Mouse (Mus musculus) liver, adult 2 months (tissue): ENCODE data around the gene Gpr137. TPM values are rescaled to one million over a fixed set of nuclear protein-coding genes. Genes with fewer than 3 reads are reported as not detected.

Experiments used
- DNase-seq: peaks from one replicate; pipeline ENCODE4 v3.0.0-alpha.2; 2011; ENCODE audit warnings: low read depth, low spot score; ENCODE audit errors: extremely low read depth
- H3K27ac ChIP-seq: fragments of 200-500 bp; replicated peaks from 2 replicates; pipeline ENCODE4 v1.5.1; 2012; ENCODE audit warnings: low read depth, mild to moderate bottlenecking, control low read depth, inconsistent platforms, low read length; ENCODE audit not compliant: insufficient read depth
- H3K27me3 ChIP-seq: fragments of 200-500 bp; 2 replicates; pipeline ENCODE4 v1.6.1; 2012; ENCODE audit warnings: mild to moderate bottlenecking, moderate library complexity, low read length, inconsistent platforms; ENCODE audit not compliant: control insufficient read depth, insufficient read depth
- H3K36me3 ChIP-seq: fragments of 200-500 bp; 2 replicates; pipeline ENCODE4 v1.6.1; 2012; ENCODE audit warnings: low read length, inconsistent platforms; ENCODE audit not compliant: control insufficient read depth, insufficient read depth
- H3K4me1 ChIP-seq: fragments of 200-500 bp; 2 replicates; pipeline ENCODE4 v1.6.1; 2011; ENCODE audit warnings: low read length; ENCODE audit not compliant: control insufficient read depth, insufficient read depth
- H3K4me3 ChIP-seq: fragments of 200-500 bp; 2 replicates; pipeline ENCODE4 v1.5.1; 2011; ENCODE audit warnings: low read depth, mild to moderate bottlenecking, control low read depth, low read length, moderate library complexity; ENCODE audit not compliant: insufficient read depth
- H3K79me2 ChIP-seq: fragments of 200-500 bp; 2 replicates; pipeline ENCODE4 v1.6.1; 2012; ENCODE audit warnings: inconsistent platforms, mild to moderate bottlenecking, low read length, moderate library complexity; ENCODE audit not compliant: control insufficient read depth, insufficient read depth
- H3K9ac ChIP-seq: fragments of 200-500 bp; 2 replicates; pipeline ENCODE4 v1.6.1; 2012; ENCODE audit warnings: low read depth, mild to moderate bottlenecking, control low read depth, inconsistent platforms, low read length
- CTCF ChIP-seq: fragments of 200-500 bp; IDR thresholded peaks from 2 replicates; pipeline ENCODE4 v1.5.1; 2011; ENCODE audit warnings: low read depth, low read length, control low read depth
- POLR2A ChIP-seq: fragments of 200-500 bp; IDR thresholded peaks from 2 replicates; pipeline ENCODE4 v1.6.1; 2011; ENCODE audit warnings: low read length, control low read depth; ENCODE audit not compliant: insufficient read depth; ENCODE audit errors: extremely low read depth
- WGBS: fragments of 180-500 bp; shearing (Covaris S2); methylation state at CpG from one replicate; pipeline ENCODE4 v1.1.7; 2018; 5-methylcytosine and 5-hydroxymethylcytosine counted together
- polyA plus RNA-seq: library from polyadenylated mRNA; depleted of rRNA; stranded (reverse); fragments of >200 nt; gene quantifications from 2 replicates; pipeline ENCODE4 v1.2.3, GENCODE M21; 2012
- total RNA-seq: library from RNA; depleted of rRNA; stranded (reverse); fragments of >200 nt; gene quantifications from 2 replicates; pipeline ENCODE4 v1.2.3, GENCODE M21; 2014

Gene Gpr137
- total and polyA plus RNA-seq, 2 experiments, result 12.3 to 61.1 TPM

DNA sequence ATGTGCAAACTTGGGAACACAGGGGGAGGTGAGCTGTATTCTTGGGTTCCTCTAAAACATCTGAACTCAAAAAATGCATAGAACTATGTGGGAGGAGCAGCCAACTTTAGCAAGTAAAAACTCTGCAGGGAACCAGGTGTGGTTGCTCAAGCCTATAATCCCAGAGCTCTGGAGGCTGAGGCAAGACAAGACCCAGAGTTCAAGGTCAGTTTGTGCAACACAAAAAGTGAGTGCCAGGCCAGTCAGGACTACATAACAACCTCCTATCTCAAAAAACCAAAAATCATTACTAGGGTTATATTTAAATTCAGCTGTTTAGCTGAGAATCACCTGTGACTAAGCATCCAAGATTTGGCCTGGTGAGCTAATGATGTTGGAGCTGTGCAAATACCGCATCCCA is 10.3 kb downstream of the Gpr137 start:
- H3K79me2 ChIP-seq, result no peaks in the 10 kb centered on the region
- H3K9ac ChIP-seq, result no peak overlapping the region
- no peak overlapping the region for H3K4me3 ChIP-seq
- TF ChIP-seq POLR2A, result no peak
- TF ChIP-seq CTCF, result no peak
- no peak overlapping the region for H3K27ac ChIP-seq
- 16% methylated on average over 1 of the region's 1 CpGs for WGBS
- peaks cover 10% of the 10 kb centered on the region for H3K27me3 ChIP-seq
- no peaks in the 10 kb centered on the region for H3K36me3 ChIP-seq
- peak; percentile 85 for DNase-seq
- H3K4me1 ChIP-seq, result peaks cover 2% of the 10 kb centered on the region

DNA sequence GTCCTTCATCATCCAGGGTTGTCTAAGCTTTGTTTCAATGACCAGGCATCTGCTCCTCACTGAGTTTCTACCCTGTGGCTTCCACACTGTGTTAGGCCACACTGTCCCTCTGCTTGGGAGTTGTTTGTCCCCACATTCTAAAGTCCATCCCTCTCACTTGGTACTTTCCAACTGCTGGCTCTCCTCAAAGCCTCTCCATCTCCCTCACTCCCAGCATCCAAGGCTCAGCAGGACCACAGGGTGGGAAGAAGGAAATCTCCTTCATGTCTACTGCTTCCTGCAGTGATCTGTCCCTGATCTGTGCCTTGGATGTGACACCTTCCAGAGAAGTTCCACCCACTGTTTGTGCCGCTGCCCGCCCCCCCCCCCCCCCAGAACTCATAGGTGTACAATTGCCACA is 11.3 kb downstream of the Gpr137 start:
- Histone ChIP-seq H3K36me3 (no peaks in the 10 kb centered on the region), H3K9ac (no peak overlapping the region), H3K79me2 (no peaks in the 10 kb centered on the region), H3K4me3 (no peak overlapping the region), H3K27me3 (peaks cover 10% of the 10 kb centered on the region), H3K27ac (no peak overlapping the region), H3K4me1 (peaks cover 2% of the 10 kb centered on the region)
- DNase-seq, result no peak
- no peak for TF ChIP-seq CTCF
- TF ChIP-seq POLR2A, result no peak
- WGBS, result 25% methylated on average over 2 of the region's 2 CpGs

DNA sequence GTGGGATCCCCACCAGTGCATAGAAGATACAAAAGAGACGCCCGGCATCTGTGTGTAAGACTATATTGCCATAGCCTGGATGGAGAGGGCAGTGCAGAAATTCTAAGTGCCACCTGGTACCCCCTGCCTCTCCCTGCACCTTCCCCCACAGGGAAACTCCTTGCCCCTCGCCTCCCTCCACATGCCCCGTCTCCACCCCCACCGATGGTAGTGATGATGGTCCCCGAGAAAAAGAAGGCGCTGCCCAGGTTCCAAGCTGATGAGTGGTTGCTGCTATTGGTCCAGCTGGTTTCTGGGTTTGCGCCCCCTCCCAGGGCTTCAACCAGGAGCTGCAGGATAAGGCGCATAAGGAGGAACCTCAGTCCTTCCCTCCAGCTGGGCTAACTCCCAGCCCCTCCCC is 14.2 kb downstream of the Gpr137 start:
- Histone ChIP-seq H3K4me3 (no peak overlapping the region), H3K9ac (no peak overlapping the region), H3K27ac (no peak overlapping the region), H3K27me3 (no peaks in the 10 kb centered on the region), H3K36me3 (no peaks in the 10 kb centered on the region), H3K79me2 (no peaks in the 10 kb centered on the region), H3K4me1 (peaks cover 9% of the 10 kb centered on the region)
- DNase-seq, result no peak
- whole genome bisulfite sequencing, result 56% methylated on average over 9 of the region's 9 CpGs
- TF ChIP-seq CTCF (no peak), POLR2A (no peak)

DNA sequence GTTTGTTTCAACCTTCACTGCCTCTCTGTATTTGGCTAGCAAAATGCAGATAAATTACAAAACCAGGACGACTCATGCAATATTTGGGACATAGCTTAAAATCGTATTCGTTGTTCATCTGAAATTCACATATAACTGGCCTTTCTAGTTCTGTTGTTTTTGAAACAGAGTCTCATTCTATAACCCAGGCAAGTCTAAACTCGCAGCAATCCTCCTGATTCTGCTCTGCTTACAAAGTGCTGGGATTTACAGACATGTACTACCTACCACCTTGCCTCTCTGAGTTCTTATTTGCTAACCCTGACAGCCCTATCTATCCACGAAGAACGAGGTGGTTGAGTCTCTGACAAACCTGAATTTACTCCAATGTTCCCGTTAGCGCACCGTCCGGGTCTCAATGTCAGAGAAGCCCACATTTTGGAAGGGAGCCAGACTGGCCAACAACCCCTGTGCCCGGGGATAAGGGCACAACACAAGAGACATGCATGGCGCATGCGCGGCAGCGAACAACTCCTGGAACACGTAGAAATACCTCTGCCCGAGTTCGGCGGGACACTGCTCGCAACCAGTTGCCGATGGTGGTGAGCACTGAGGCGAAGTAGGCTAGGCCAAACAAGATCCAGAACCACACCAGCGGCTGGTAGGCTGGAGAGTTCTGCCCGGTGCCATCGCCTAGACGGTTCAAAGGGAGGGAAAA is 15.6 kb downstream of the Gpr137 start:
- peaks cover 11% of the 10 kb centered on the region; the same call in 1 of the 2 replicates for H3K4me1 ChIP-seq
- no peak overlapping the region for H3K27ac ChIP-seq
- no peak overlapping the region for H3K4me3 ChIP-seq
- no peaks in the 10 kb centered on the region for H3K36me3 ChIP-seq
- DNase-seq, result peak; percentile 63
- H3K79me2 ChIP-seq, result no peaks in the 10 kb centered on the region
- H3K27me3 ChIP-seq, result no peaks in the 10 kb centered on the region
- TF ChIP-seq POLR2A, result no peak
- TF ChIP-seq CTCF, result no peak
- WGBS, result 37% methylated on average over 26 of the region's 26 CpGs
- H3K9ac ChIP-seq, result no peak overlapping the region

DNA sequence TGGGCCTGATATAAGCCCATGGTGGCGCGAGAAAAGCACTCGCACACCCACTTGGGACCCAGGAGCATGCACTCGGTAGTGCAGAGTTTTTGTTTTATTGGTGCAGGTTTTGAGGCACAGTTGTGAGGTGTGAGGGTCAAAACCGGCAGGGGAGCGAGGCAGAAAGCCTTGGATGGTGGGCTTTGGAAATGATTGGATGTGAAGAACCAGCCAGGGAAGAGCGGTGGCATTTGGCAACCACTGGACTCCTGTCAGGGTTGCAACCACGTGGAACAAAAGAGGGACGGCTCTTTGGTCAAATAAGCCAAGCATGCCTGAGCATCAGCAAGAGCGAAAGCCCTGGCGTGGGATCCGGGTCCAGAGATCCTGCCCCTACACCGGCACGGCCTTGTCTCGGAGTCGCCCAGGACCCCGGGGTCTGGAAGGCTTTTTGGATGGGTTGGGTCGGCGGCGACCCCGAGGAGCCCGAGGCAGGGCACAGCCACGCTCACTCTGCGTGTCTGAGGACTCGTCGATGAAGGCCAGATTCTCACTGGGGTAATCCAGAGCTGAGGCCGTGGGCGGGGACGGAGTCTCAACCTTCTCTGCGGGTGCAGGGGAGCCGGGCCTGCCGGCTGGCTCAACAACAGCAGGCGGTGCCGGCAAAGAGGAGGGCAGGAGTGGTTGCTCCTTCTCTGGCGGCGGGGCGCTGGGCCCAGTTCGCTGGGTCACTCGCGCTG is 16.5 kb downstream of the Gpr137 start:
- no peak overlapping the region for H3K27ac ChIP-seq
- TF ChIP-seq POLR2A (no peak), CTCF (no peak)
- WGBS, result 25% methylated on average over 38 of the region's 40 CpGs
- no peaks in the 10 kb centered on the region; the same call in 1 of the 2 replicates for H3K79me2 ChIP-seq
- no peak overlapping the region for H3K9ac ChIP-seq
- H3K36me3 ChIP-seq, result no peaks in the 10 kb centered on the region
- no peaks in the 10 kb centered on the region for H3K27me3 ChIP-seq
- H3K4me3 ChIP-seq, result no peak overlapping the region
- H3K4me1 ChIP-seq, result peaks cover 11% of the 10 kb centered on the region; the same call in 1 of the 2 replicates
- peak; percentile 48 for DNase-seq

DNA sequence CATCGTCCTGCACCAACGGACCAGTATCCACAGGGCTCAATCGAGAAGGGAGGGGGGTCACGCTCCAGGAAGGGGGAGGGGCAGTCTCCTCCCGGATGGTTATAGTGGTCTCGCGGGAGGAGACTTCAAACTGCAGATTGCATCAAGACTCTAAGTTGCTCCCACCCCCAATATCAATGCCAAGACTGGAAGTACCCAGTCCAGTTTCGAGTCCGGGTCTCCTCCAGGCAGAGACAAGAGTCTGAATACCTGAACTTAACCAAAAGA is 17.0 kb downstream of the Gpr137 start, which contains the start of gene Catsperz:
Gene Catsperz (minus strand): TSS at position 74 of the 267 bp plus-strand sequence.
- Histone ChIP-seq H3K4me1 (peaks cover 14% of the 10 kb centered on the region; the same call in 1 of the 2 replicates), H3K27me3 (no peaks in the 10 kb centered on the region)
- no peak for DNase-seq

More for the DNA sequence above, 17.0 kb downstream of the Gpr137 start, which contains the start of gene Catsperz:
- H3K27ac ChIP-seq, result no peak within 1 kb of the TSS
- no peak for TF ChIP-seq POLR2A
- no peak for TF ChIP-seq CTCF
- H3K9ac ChIP-seq, result no peak within 1 kb of the TSS; the same call in 1 of the 2 replicates
- H3K36me3 ChIP-seq, result no peaks in the 10 kb centered on the region
- no peak within 1 kb of the TSS for H3K4me3 ChIP-seq
- no peaks in the 10 kb centered on the region; the same call in 1 of the 2 replicates for H3K79me2 ChIP-seq
- 9% methylated on average over 9 of the region's 9 CpGs for WGBS
